Comparison of ENCODE assay signal across 8 mouse cellular contexts in the genomic region with DNA sequence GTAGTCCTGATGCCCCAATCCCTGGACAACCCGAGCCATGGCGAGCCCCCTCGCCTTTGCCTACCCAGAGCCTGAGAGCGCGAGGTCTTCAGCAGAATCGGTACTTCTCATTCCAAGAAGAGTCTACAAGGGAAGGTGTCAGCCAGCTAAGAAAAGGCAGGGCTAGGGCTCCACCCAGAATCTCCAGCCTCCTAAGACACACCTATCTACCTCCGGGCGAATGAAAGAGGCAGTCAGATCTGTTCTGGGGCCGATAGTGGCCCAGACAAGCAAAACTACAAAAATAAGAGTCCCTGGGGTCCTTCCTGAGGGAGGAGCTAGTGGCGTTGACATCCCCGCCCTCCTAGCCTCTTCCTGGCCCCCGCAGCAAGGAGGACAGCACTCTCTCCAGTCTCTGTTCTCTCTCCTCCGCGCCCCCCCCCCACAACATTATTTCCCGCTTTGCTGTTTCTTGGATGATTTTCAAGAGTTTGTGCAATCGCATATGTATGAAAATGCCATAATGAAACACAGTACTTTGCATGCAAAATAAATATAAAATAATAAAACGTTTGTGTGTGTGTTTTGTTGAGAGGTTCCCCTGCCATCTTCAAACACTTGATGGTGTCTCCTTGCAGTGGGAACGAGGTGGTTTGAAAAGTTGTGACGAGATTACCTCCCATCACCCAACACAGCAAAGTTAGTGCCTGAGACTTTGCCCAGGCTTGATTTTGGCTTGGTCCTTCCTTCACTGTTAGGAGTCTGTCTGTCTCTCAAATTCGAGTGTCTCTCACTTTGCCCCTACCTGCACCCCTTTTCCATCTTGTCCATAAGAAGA. TPM values are rescaled to one million over a fixed set of nuclear protein-coding genes. Genes with fewer than 3 reads are reported as not detected.
DNase-seq lines count a peak whose midpoint lies in the region; ATAC-seq and TF ChIP-seq lines count a peak whose summit lies in the region.

No protein-coding gene starts in this region.

- H3K9me3 ChIP-seq in embryonic facial prominence, embryonic 10.5 days = no peaks in the 10 kb centered on the region
- H3K9me3 ChIP-seq in limb, embryonic 14.5 days (ENCODE audit: control insufficient read depth, low read length) = no peaks in the 10 kb centered on the region

- H3K36me3 ChIP-seq in embryonic facial prominence, embryonic 10.5 days (replicated peaks) = no peaks in the 10 kb centered on the region
- no peaks in the 10 kb centered on the region for H3K36me3 ChIP-seq in limb, embryonic 14.5 days (ENCODE audit: control insufficient read depth, insufficient read depth, low read length)

- peak overlapping the region; percentile 93 for H3K4me2 ChIP-seq in limb, embryonic 14.5 days (replicated peaks; ENCODE audit: low read depth, low read length, severe bottlenecking)

- peak overlapping the region; percentile 70 for H3K4me3 ChIP-seq in embryonic facial prominence, embryonic 10.5 days
- peak overlapping the region; percentile 55 for H3K4me3 ChIP-seq in limb, embryonic 14.5 days (replicated peaks; ENCODE audit: low read length)

- peaks cover 41% of the 10 kb centered on the region for H3K4me1 ChIP-seq in embryonic facial prominence, embryonic 10.5 days
- peaks cover 11% of the 10 kb centered on the region for H3K4me1 ChIP-seq in limb, embryonic 14.5 days (ENCODE audit: control insufficient read depth, insufficient read depth, low read length)

- intact Hi-C loops in heart, postnatal 10 days (cut with DNase I) = loop anchor here (2.0 kb wide), 1 partner anchor 29 kb away; no protein-coding TSS in a partner anchor

- peak overlapping the region; percentile 70 for H3K9ac ChIP-seq in limb, embryonic 14.5 days (ENCODE audit: low read depth, low read length, severe bottlenecking)

- peak overlapping the region; percentile 88; the same call in 1 of the 2 replicates for H3K27ac ChIP-seq in embryonic facial prominence, embryonic 10.5 days (replicated peaks)
- peak overlapping the region; percentile 52; the same call in 1 of the 2 replicates for H3K27ac ChIP-seq in limb, embryonic 14.5 days (replicated peaks; ENCODE audit: low read depth, low read length)

- peak; percentile 86 for DNase-seq in NIH3T3 (ENCODE audit: low read depth)
- peak; percentile 51 for DNase-seq in embryonic facial prominence, embryonic 10.5 days (ENCODE audit: low spot score)
- peak; percentile 52 to 61 for DNase-seq in heart, postnatal 10 days
- DNase-seq in limb, embryonic 14.5 days (ENCODE audit: low spot score) = peak; percentile 74
- peak; percentile 64 for DNase-seq in thymus, postnatal 4 days
- DNase-seq in ovary, postnatal 36 days (ENCODE audit: low spot score) = no peak
- no peak for DNase-seq in left cerebral cortex, adult 9 months (ENCODE audit: low spot score in 2 of 2)

- ATAC-seq in limb, embryonic 14.5 days (ENCODE audit: low FRiP score, low read depth) = peak; percentile 34; the same call in 1 of the 2 replicates
- ATAC-seq in monocyte, adult 5-6 weeks (replicated peaks; ENCODE audit: insufficient number of reproducible peaks, low FRiP score, low TSS enrichment, poor library complexity, severe bottlenecking) = peak; percentile 53

- no peak for TF ChIP-seq POLR2A in limb, embryonic 14.5 days (IDR thresholded peaks at IDR 0.05; ENCODE audit: borderline replicate concordance, extremely low read depth, insufficient read depth, insufficient read length)

- WGBS in embryonic facial prominence, embryonic 10.5 days = 2% methylated on average over 20 of the region's 20 CpGs
- WGBS in limb, embryonic 14.5 days = 4% methylated on average over 20 of the region's 20 CpGs

- peaks cover 17% of the 10 kb centered on the region for H3K27me3 ChIP-seq in embryonic facial prominence, embryonic 10.5 days (replicated peaks; ENCODE audit: low read depth, poor library complexity, severe bottlenecking)
- H3K27me3 ChIP-seq in limb, embryonic 14.5 days (ENCODE audit: control insufficient read depth, insufficient read depth, low read length) = 0 out of 2 replicates have a peak, but pooled peaks cover 4% of the 10 kb centered on the region

RNA-seq across cellular contexts. Expression of a gene that starts 1.7 kb away (rescaled TPM):
- polyA plus RNA-seq in embryonic facial prominence, embryonic 10.5 days (2016; fragmentation: Nextera tagmentation; extraction: Ambion mirVana) = 6.3 and 8.0 TPM in 2 replicates
- total RNA-seq in heart, postnatal 10 days (2021) = 10 to 100 TPM; 19.9 to 28.8 TPM
- polyA plus RNA-seq in limb, embryonic 14.5 days (2012; rRNA removed) = 27.4 TPM in 2 replicates
- polyA plus RNA-seq in limb, embryonic 14.5 days (2014; fragmentation: Nextera tagmentation; extraction: Ambion mirVana) = 29.2 and 36.1 TPM in 2 replicates
- 133 to 163 TPM (median 146 TPM) in 3 replicates for total RNA-seq in monocyte, adult 5-6 weeks (2017)

Comparison
In these comparisons a context has a peak if more than half of its experiments do, and no peak if none do; other contexts are left out.
1. DNase-seq: peak in NIH3T3 (single experiment), embryonic facial prominence, embryonic 10.5 days (single experiment), heart, postnatal 10 days (2 of 2), limb, embryonic 14.5 days (single experiment) and thymus, postnatal 4 days (single experiment); none in ovary, postnatal 36 days (single experiment) and left cerebral cortex, adult 9 months (0 of 2).